Mouse (Mus musculus): Measurements from ENCODE around the gene Hist2h4. TPM values are rescaled to one million over a fixed set of nuclear protein-coding genes. Genes with fewer than 3 reads are reported as not detected.
A peak's percentile ranks its signal among the peaks of the same experiment; 100 is the strongest.

Hist2h4 gene
- polyA plus RNA-seq, 1 experiment: 5.6 TPM

- H3K4me3 ChIP-seq (replicated peaks; ENCODE audit: extremely low read depth, low read depth, low read length): peak overlapping the region; percentile 46
- peak; percentile 65 for DNase-seq
- WGBS: 1% methylated on average over 27 of the region's 27 CpGs
- TF ChIP-seq CTCF (IDR thresholded peaks at IDR 0.05; ENCODE audit: insufficient read depth, low read length) (no peak), POLR2A (IDR thresholded peaks at IDR 0.05; ENCODE audit: borderline replicate concordance, extremely low read depth, low read depth, low read length) (peak; percentile 49; the same call in 1 of the 2 replicates)
- peaks cover 17% of the 10 kb centered on the region for H3K4me1 ChIP-seq (ENCODE audit: control insufficient read depth, insufficient read depth, low read length)
These were observed 670 bp upstream of the Hist2h4 start for GRCm38 (mm10) chr3:96263558-96264403.

GRCm38 (mm10) chr3:96262216-96262875 is 765 bp downstream of the Hist2h4 start:
- TF ChIP-seq POLR2A (IDR thresholded peaks at IDR 0.05; ENCODE audit: borderline replicate concordance, extremely low read depth, low read depth, low read length): peak; percentile 86; the same call in 1 of the 2 replicates
- TF ChIP-seq CTCF (IDR thresholded peaks at IDR 0.05; ENCODE audit: insufficient read depth, low read length): no peak
- peaks cover 12% of the 10 kb centered on the region for H3K4me1 ChIP-seq (ENCODE audit: control insufficient read depth, insufficient read depth, low read length)
- under 1% methylated on average over 19 of the region's 19 CpGs for WGBS
- DNase-seq: peak; percentile 75
- peak overlapping the region; percentile 99 for H3K4me3 ChIP-seq (replicated peaks; ENCODE audit: extremely low read depth, low read depth, low read length)

- Histone ChIP-seq H3K4me1 (ENCODE audit: control insufficient read depth, insufficient read depth, low read length) (peaks cover 12% of the 10 kb centered on the region), H3K4me3 (replicated peaks; ENCODE audit: extremely low read depth, low read depth, low read length) (no peak overlapping the region)
- TF ChIP-seq POLR2A (IDR thresholded peaks at IDR 0.05; ENCODE audit: borderline replicate concordance, extremely low read depth, low read depth, low read length) (no peak), CTCF (IDR thresholded peaks at IDR 0.05; ENCODE audit: insufficient read depth, low read length) (no peak)
- no peak for DNase-seq
- WGBS: 33% methylated on average over 3 of the region's 3 CpGs
These were observed 1.5 kb downstream of the Hist2h4 start for GRCm38 (mm10) chr3:96261623-96262022.

GRCm38 (mm10) chr3:96260220-96260619 is 2.9 kb downstream of the Hist2h4 start:
- TF ChIP-seq POLR2A (IDR thresholded peaks at IDR 0.05; ENCODE audit: borderline replicate concordance, extremely low read depth, low read depth, low read length) (no peak), CTCF (IDR thresholded peaks at IDR 0.05; ENCODE audit: insufficient read depth, low read length) (no peak)
- Histone ChIP-seq H3K4me3 (replicated peaks; ENCODE audit: extremely low read depth, low read depth, low read length) (no peak overlapping the region), H3K4me1 (ENCODE audit: control insufficient read depth, insufficient read depth, low read length) (peaks cover 18% of the 10 kb centered on the region)
- no peak for DNase-seq
- WGBS: 91% methylated on average over 5 of the region's 5 CpGs

- no peak for DNase-seq
- WGBS: 66% methylated on average over 3 of the region's 3 CpGs
- no peak for TF ChIP-seq POLR2A (IDR thresholded peaks at IDR 0.05; ENCODE audit: borderline replicate concordance, extremely low read depth, low read depth, low read length)
- TF ChIP-seq CTCF (IDR thresholded peaks at IDR 0.05; ENCODE audit: insufficient read depth, low read length): no peak
- H3K4me1 ChIP-seq (ENCODE audit: control insufficient read depth, insufficient read depth, low read length): peaks cover 14% of the 10 kb centered on the region
- no peak overlapping the region for H3K4me3 ChIP-seq (replicated peaks; ENCODE audit: extremely low read depth, low read depth, low read length)
These were observed 5.9 kb downstream of the Hist2h4 start for GRCm38 (mm10) chr3:96257190-96257589.

- DNase-seq: no peak
- peak overlapping the region; percentile 34 for H3K4me3 ChIP-seq (replicated peaks; ENCODE audit: extremely low read depth, low read depth, low read length)
- 43% methylated on average over 5 of the region's 5 CpGs for WGBS
- TF ChIP-seq CTCF (IDR thresholded peaks at IDR 0.05; ENCODE audit: insufficient read depth, low read length) (no peak), POLR2A (IDR thresholded peaks at IDR 0.05; ENCODE audit: borderline replicate concordance, extremely low read depth, low read depth, low read length) (no peak)
- peaks cover 6% of the 10 kb centered on the region for H3K4me1 ChIP-seq (ENCODE audit: control insufficient read depth, insufficient read depth, low read length)
These were observed 7.1 kb downstream of the Hist2h4 start for GRCm38 (mm10) chr3:96255926-96256593.

GRCm38 (mm10) chr3:96254683-96255355 is 8.3 kb downstream of the Hist2h4 start:
- H3K4me3 ChIP-seq (replicated peaks; ENCODE audit: extremely low read depth, low read depth, low read length): no peak overlapping the region
- peaks cover 6% of the 10 kb centered on the region for H3K4me1 ChIP-seq (ENCODE audit: control insufficient read depth, insufficient read depth, low read length)
- no peak for TF ChIP-seq CTCF (IDR thresholded peaks at IDR 0.05; ENCODE audit: insufficient read depth, low read length)
- no peak for TF ChIP-seq POLR2A (IDR thresholded peaks at IDR 0.05; ENCODE audit: borderline replicate concordance, extremely low read depth, low read depth, low read length)
- no peak for DNase-seq
- WGBS: 63% methylated on average over 10 of the region's 10 CpGs

- DNase-seq: no peak
- WGBS: 80% methylated on average over 3 of the region's 3 CpGs
- Histone ChIP-seq H3K4me3 (replicated peaks; ENCODE audit: extremely low read depth, low read depth, low read length) (no peak overlapping the region), H3K4me1 (ENCODE audit: control insufficient read depth, insufficient read depth, low read length) (peaks cover 6% of the 10 kb centered on the region)
- TF ChIP-seq POLR2A (IDR thresholded peaks at IDR 0.05; ENCODE audit: borderline replicate concordance, extremely low read depth, low read depth, low read length): no peak
- no peak for TF ChIP-seq CTCF (IDR thresholded peaks at IDR 0.05; ENCODE audit: insufficient read depth, low read length)
These were observed 11.3 kb downstream of the Hist2h4 start for GRCm38 (mm10) chr3:96251787-96252186.

- Histone ChIP-seq H3K4me3 (replicated peaks; ENCODE audit: extremely low read depth, low read depth, low read length) (no peak overlapping the region), H3K4me1 (ENCODE audit: control insufficient read depth, insufficient read depth, low read length) (peaks cover 4% of the 10 kb centered on the region; the same call in 1 of the 2 replicates)
- 77% methylated on average over 3 of the region's 3 CpGs for WGBS
- DNase-seq: no peak
- TF ChIP-seq POLR2A (IDR thresholded peaks at IDR 0.05; ENCODE audit: borderline replicate concordance, extremely low read depth, low read depth, low read length) (no peak), CTCF (IDR thresholded peaks at IDR 0.05; ENCODE audit: insufficient read depth, low read length) (no peak)
These were observed 12.2 kb downstream of the Hist2h4 start for GRCm38 (mm10) chr3:96250890-96251289.
